Mouse (Mus musculus) G1E-ER4 (cell line): ENCODE data around the gene Zfp189. TPM values are rescaled to one million over a fixed set of nuclear protein-coding genes. Genes with fewer than 3 reads are reported as not detected.

Experiments
- GATA1 ChIP-seq: IDR thresholded peaks from one replicate; pipeline ENCODE4 v1.8.0; 2012; ENCODE audit warnings: low read length, inconsistent platforms
- polyA plus RNA-seq: library from polyadenylated mRNA; stranded (reverse); fragments of >175 nt; gene quantifications from 2 replicates; pipeline ENCODE4 v1.2.3, GENCODE M21; 2012

Gene Zfp189
- polyA plus RNA-seq, 1 experiment = 0.59 TPM

DNA sequence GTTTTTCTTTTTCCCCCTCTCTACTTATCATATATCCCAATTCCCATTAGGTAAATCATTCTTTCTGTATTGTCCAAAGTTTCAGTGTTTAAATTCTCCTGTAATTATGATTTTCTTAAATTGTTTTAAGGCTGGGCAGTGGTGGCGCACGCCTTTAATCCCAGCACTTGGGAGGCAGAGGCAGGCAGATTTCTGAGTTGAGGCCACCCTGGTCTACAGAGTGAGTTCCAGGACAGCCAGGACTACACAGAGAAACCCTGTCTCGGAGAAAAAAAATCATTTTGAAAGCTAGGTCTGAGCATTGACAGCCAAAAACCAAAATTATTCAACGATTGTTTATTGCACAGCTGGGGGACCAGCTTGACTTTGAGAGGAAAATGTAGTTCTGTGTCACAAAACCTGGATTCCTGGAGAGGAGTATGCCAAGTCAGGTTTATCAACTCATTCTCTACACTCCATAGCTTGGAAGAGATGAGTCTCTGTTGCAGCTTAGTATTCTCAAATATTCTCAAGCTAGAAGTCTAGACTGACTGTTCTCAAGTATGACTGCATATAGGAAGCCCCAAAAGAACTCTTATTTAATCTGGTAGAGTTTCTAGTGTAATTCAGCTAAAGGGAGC, 14.8 kb downstream of the Zfp189 start:
- TF ChIP-seq GATA1 = no peak

DNA sequence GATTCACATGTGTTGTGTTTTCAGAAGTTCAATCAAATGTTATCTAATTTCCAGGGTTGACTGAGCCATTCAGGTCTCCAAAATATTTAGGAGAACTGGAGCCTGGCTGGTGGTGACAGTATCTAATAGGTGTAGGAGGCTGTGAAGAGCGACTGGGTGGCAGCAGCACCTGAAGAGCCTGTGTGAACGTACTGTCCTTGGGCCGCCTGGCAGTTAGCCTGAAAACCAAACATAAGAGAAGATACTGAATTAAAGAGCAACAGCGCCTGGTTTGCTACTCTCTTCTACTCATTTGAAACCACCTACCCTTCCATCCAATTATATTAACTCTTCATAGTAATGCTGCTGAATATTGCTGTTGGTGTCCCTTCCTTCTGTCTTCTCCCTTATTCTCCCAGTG, 15.7 kb downstream of the Zfp189 start:
- TF ChIP-seq GATA1 = no peak

DNA sequence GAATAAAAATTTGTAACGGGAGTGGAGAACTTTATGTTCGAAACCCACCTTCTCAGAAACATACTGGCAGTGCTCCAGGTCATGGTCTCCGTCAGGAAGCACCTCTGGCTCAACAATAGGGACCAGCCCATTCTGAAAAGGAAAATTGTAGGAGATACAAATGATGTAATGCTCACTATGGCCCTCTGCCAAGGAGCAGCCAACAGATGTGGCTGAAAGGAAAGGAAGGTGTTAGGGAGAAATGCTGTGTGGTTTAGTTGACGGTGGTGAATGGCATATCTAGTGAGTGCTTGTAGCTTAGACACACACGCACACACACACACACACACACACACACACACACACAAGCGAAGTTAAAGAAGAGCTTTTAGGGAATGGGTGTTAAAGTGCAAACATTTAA, 18.7 kb downstream of the Zfp189 start:
- no peak for TF ChIP-seq GATA1

DNA sequence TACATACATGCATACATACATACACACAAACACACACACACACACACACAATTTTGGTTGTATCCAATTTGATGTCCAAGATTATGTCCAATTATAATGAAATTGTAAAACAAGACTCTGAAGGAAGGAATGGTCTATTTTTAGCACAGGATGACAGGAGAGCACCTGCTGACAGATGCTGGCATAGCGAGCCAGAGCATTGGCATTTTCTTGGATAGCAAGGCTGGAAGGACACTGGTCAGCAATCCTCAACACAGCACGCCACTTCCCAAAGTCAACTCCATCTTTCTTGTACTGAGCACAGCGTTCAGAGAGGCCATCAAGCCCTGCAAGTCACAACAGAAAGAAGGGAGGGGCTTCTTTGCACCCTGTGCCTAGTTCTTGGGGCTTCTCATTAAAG, 20.0 kb downstream of the Zfp189 start:
- TF ChIP-seq GATA1 = no peak

DNA sequence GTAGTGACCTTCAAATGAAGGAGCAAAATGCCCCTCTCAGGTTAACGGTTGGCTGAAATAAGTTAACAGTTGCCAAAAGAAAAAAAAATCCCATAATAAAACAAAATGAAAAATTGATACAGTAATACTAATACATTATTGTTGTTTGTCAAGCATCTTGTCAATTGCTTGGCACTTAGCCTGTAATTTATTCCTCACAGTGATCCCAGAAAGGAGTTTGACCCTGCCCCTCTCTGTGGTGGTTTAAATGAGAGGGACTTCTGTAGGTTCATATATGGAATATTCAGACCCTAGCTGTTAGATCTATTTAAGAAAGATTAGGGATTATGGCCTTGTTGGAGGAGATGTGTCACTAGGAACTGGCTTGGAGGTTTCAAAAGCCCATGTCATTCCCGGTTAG, 25.1 kb downstream of the Zfp189 start:
- TF ChIP-seq GATA1 = no peak

DNA sequence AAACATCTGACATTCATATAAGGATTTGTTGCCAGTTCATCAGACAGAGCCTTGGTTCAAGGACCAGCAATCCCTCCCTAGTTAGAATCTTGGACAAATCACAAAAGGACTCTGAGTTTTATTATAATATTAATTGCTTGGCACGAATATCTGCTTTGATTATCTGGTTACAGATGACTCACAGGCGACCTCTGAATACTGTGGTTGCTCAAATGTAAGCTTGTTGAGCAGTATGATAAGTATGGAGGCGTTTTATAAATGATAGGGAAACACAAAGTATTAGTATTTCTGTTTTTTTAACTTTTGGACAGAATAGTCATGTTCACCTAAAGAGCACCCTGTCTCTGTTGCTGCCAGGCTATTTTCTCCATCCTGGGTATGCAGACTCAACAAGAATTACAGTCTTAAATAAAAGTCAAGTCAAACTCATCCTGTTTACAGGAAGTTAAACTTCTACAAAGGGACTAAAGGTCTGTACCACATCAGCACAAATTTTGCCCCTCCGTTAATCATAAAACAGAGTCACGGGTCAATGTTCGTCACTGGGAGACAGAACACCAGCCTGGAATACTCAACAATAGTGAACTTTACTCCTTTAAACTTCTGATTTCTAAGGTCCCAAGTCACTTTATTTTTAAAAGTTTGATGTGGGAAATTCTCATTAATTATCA, 26.0 kb downstream of the Zfp189 start:
- no peak for TF ChIP-seq GATA1

DNA sequence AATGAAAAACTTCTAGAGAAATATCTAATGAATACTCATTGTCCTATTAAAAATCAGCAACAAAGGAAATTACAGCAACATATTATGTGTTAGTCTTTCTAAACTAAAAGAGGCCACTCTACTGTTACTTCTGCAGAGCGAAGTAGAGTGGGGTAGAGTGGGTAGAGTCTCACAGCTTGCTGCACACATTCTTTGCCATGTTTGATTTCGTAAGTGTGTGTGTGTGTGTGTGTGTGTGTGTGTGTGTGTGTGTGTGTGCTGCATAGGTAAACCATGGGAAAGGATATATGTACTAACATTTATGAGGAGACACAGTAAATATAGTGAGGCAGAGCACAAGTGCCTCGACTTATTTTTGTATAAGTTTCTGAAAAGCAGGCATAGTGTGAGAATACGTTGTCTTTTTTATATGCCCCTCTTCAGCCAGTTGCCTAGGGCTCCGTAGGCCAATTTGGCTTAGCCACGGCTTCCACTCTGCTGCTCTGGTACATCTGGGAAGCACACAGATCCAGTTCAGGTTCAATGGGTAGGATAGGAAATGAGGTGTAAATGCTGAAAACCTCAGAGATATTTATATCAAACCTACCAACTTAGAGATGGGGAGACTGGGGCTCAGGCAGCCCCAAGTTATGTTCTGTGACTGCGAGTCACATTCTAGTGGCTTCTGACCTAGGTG, 26.7 kb downstream of the Zfp189 start:
- TF ChIP-seq GATA1 = no peak

DNA sequence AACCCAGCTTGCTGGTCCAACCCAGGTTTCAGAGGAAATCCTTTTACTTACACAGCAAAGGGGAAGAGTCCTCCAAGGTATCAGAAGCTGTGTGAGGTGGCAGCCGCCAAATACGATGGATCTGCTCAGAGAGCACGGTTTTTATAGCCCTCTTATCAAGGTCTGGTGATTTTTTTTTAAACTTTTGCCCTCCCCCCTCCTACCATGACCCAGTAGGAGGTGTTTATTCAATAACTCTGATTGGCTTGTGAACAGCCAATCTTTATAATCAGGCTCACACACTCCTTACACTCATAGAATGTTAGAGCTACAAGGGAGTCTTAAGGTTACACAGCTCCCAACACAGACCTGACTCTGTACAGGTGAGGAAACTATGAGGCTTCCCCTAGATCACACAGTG, 28.4 kb downstream of the Zfp189 start, which contains the start of gene Aldob:
TSS of gene Aldob (minus strand) at position 164 of the 400 bp plus-strand sequence.
- TF ChIP-seq GATA1 = no peak

DNA sequence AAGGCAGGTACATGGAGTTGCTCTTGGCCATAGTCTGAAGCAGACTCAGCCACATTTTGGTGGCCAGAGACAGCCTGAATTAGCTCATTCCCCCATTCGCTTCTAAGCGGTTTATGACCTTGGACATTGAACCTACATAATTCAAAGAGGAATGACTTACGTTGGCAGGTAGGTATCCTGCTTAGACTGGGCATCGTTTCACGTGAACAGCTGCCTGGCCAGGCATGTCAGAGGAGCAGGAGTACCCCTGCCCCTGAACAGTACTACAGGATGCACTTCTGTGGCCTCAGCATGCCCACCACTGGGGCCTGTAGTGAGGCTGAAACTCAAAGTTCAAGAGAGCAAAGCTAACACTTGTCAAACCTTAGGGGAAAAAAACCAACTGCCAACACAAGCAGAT, 32.4 kb downstream of the Zfp189 start:
- TF ChIP-seq GATA1 = no peak

DNA sequence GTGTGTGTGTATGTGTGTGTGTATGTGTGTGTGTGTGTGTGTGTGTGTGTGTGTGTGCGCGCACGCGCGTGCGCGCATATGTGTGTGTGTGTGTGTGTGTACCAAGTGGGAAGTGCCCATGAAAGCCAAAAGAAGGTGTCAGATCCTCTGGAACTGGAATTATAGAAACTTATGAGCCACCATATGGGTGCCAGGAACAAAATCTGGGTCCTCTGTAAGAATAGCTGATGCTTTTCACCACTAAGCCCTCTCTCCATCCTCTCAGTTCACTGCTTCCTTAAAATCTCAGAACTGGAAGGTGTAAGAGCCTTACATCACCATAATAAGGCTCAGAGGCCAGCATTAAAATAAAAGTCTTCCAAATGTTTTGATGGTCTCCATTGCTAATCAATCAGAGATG, 36.4 kb downstream of the Zfp189 start:
- TF ChIP-seq GATA1 = no peak

DNA sequence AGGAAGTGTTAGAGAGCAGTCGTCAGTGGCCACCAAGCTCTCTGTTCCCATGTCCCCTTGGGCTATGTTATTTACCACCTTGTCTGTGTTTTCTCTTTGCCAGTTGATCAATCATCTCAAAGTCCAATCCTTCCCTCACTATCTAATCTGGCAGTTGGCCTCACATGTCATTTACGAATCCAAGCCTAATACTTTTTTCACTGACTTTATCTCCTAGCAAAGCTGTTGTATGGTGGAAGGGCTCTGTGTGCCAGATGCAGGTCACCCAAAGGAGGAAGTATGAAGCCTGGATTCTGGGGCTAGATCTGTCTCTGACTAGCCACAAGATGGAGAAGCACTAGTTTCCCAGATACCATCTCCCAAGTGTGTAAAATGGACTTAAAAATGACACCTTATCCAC, 37.2 kb downstream of the Zfp189 start:
- TF ChIP-seq GATA1 = no peak

DNA sequence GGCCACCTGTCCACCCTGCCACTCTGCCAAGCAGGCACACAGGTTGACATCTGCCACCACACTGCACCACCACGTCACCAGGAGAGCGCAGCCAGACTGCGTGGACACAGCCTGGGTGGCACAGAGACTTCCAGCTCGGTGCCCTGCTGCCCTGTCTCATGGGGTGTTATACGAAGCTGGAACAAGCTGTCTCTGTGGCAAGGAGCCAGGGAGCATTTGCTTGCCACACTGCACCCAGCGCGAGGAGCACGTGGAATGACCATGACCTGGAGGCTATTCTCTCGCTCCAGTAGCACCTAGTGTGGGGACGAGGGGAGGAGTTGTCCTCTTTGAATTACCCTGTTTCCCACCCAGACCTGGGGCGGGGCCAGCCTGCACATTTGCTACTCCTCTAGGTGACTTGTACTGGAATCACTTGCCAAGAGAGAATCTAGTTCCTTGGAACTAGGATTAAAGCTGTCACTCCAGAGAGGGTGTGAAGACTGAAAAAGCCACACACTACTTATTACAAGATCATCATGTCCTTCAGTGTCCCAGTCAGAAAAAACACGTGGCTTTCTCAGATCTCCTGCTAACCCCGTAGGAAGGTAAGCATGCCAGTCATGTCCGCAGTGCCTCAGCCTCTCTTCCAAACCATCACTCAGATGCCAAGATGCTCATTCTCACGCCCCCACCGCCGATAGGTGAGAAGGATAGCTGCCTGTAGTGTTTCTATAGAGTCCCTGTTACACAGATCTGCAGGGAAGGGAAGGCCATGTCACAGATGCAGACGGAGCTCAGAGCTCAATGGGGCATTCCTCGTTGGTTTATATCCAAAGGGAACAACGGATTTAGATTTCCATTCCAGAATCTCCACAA, 39.2 kb downstream of the Zfp189 start:
- TF ChIP-seq GATA1 = no peak

DNA sequence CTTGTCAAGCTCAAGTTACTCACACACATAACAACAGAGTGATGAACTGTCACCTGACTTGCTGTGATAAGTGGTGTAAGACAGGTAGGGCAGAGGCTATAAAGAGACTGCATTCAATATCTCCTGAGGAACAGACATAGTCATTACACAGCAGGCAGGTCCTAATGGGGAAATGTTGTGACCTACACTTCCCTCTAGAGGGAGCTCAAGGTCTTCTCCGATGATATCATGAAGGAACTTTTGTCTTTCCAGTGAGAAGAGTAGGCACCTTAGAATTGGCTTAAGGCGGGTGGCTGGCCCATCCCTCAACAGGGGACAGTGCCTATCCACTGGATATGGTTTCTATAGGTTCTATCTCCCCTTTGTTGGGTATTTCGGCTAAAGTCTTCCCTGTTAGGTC, 46.6 kb downstream of the Zfp189 start:
- no peak for TF ChIP-seq GATA1

DNA sequence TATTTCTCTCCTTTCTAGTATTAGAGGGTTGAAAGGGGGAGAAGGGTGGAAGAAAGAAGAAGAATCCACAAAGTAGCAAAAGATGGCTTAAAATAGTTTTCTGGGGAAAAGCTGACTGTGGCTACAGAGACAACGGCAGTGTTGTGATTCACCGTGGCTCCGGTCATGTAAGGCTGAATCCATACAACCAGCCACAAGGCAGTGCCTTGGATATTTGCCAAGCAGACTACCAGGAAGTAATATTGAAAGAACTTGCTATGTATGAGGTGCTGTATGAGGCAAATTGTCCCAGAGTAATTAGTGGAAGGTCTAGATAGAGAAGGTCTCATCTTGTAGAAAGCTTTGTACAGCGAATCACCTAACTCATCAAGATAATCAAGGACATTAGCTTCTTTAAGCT, 51.2 kb downstream of the Zfp189 start:
- TF ChIP-seq GATA1 = no peak

Other genes with a start within 250 kb of the Zfp189 start
- not detected in 2 replicates for gene Acnat2, start 113.0 kb upstream of the Zfp189 start, polyA plus RNA-seq
- not detected in 2 replicates for gene Acnat1, start 47.3 kb upstream of the Zfp189 start, polyA plus RNA-seq
- not detected in 2 replicates for gene Baat, start 14.6 kb upstream of the Zfp189 start, polyA plus RNA-seq
- 1.9 and 3.2 TPM in 2 replicates for gene Mrpl50, start 83 bp upstream of the Zfp189 start, polyA plus RNA-seq
- not detected in 2 replicates for gene Aldob, start 28.4 kb downstream of the Zfp189 start, polyA plus RNA-seq
- 43.4 and 43.6 TPM in 2 replicates for gene Tmem246, start 76.7 kb downstream of the Zfp189 start, polyA plus RNA-seq
- 39.6 and 41.3 TPM in 2 replicates for gene Rnf20, start 110.8 kb downstream of the Zfp189 start, polyA plus RNA-seq
- gene Ppp3r2, start 160.8 kb downstream of the Zfp189 start, polyA plus RNA-seq = not detected in 2 replicates